Mouse (Mus musculus) A20 (cell line): Measurements from ENCODE around the gene C2cd5.
"Not testable (repeated sequence)": the region's sequence is repeated elsewhere in the genome, so short reads cannot be mapped to it uniquely, and the experiment has no call there.

Source experiments
- DNase-seq: peaks from one replicate; pipeline ENCODE4 v3.0.0-alpha.2; 2011; ENCODE audit warnings: low read depth, low spot score

C2cd5 gene

GRCm38 (mm10) chr6:142985561-142986238, 114.2 kb downstream of the C2cd5 start:
- DNase-seq = not testable (repeated sequence)

GRCm38 (mm10) chr6:142979665-142980660, 120.0 kb downstream of the C2cd5 start:
- DNase-seq = no peak

GRCm38 (mm10) chr6:142977221-142977620, 122.7 kb downstream of the C2cd5 start:
- DNase-seq = peak; percentile 27

- no peak for DNase-seq
Observed at GRCm38 (mm10) chr6:142973289-142973688, 126.7 kb downstream of the C2cd5 start.

GRCm38 (mm10) chr6:142972205-142972604, 127.7 kb downstream of the C2cd5 start:
- DNase-seq = no peak

- DNase-seq = peak; percentile 55
Observed at GRCm38 (mm10) chr6:142967407-142967806, 132.5 kb downstream of the C2cd5 start.

- no peak for DNase-seq
Observed at GRCm38 (mm10) chr6:142964531-142965385, 135.2 kb downstream of the C2cd5 start.

- DNase-seq = no peak
Observed at GRCm38 (mm10) chr6:142964076-142964530, 135.8 kb downstream of the C2cd5 start, which contains the start of gene St8sia1. St8sia1 (minus strand) TSS chr6:142964452.

GRCm38 (mm10) chr6:142963480-142964075, 136.4 kb downstream of the C2cd5 start:
- no peak for DNase-seq

GRCm38 (mm10) chr6:142962881-142963280, 137.1 kb downstream of the C2cd5 start:
- no peak for DNase-seq

GRCm38 (mm10) chr6:142962476-142962875, 137.5 kb downstream of the C2cd5 start:
- no peak for DNase-seq

GRCm38 (mm10) chr6:142961721-142962455, 138.1 kb downstream of the C2cd5 start:
- no peak for DNase-seq
